ENCODE assay signal across 31 mouse cellular contexts in the genomic region with DNA sequence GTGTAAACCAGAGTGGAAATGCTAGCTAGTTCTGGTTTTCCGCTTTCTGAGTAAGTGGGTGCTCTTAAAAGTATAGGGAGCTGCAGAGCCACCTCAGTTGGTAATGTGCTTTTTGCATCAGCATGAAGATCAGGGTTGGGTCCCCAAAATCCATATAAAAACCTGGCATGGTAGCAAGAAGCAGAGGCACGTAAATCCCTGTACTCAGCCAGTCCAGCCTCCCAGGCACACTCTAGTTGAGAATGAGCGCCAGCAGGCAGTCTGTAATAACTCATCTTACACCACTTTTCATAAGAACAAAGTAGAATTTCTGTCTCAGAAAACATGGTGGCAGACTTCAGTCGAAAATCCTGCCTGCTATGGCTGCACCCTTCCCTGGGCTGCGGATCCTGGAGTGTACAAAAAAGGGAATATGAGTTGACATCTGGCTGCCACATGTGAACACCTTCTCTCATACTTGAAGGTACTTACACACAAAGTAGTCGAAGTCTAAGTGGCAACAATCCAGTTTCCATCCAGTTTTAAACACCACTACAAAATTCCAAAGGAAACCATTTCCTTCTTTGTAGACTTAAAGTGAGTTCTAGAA.
DNase-seq lines count a peak whose midpoint lies in the region; ATAC-seq lines count a peak whose summit lies in the region.
"Had no signal": no experiment of that assay in that cellular context is flagged by ENCODE, and none has a peak within 500 bp of the region (broad histone marks: within the 10 kb centered on the region; RNA-seq: fewer than 3 reads in every experiment).

No protein-coding gene starts in this region.

- peak; percentile 45 for DNase-seq in embryo, embryonic 10.5 days (ENCODE audit: low spot score)
- peak; percentile 17 for DNase-seq in embryo, embryonic 11.5 days (ENCODE audit: low read depth, low spot score)
- peak; percentile 77 for DNase-seq in forelimb bud, embryonic 11.5 days (ENCODE audit: low read depth, low spot score)
- DNase-seq in left cerebral cortex, postnatal 36 days (ENCODE audit: low spot score in 2 of 2): no peak
- no peak for DNase-seq in kidney, adult 8-10 months
- DNase-seq in adrenal gland, adult 18-20 months (ENCODE audit: low spot score in 2 of 2): no peak
- DNase-seq: adrenal gland, adult 8-10 months; cerebellum, adult 8-10 months; cerebellum, postnatal 36 days; forebrain, postnatal 0 days; gastrocnemius, postnatal 10 days; heart, postnatal 14 days; kidney, postnatal 36 days; layer of hippocampus, postnatal 36 days; liver; lung, embryonic 14.5 days; lung, postnatal 14 days; thymus, adult 2 months; thymus, postnatal 36 days had no signal

- no peaks in the 10 kb centered on the region for H3K9me3 ChIP-seq in limb, embryonic 13.5 days
- H3K9me3 ChIP-seq: embryonic facial prominence, embryonic 15.5 days; forebrain, embryonic 12.5 days; hindbrain, embryonic 13.5 days; kidney, embryonic 15.5 days; neural tube, embryonic 12.5 days had no signal

- no peak overlapping the region for H3K9ac ChIP-seq in limb, embryonic 13.5 days
- H3K9ac ChIP-seq: embryonic facial prominence, embryonic 15.5 days; forebrain, embryonic 12.5 days; forebrain, postnatal 0 days; hindbrain, embryonic 13.5 days; kidney, embryonic 15.5 days; liver, embryonic 14.5 days; lung, embryonic 14.5 days; neural tube, embryonic 12.5 days had no signal

- peaks cover 27% of the 10 kb centered on the region for H3K4me1 ChIP-seq in limb, embryonic 13.5 days
- H3K4me1 ChIP-seq: embryonic facial prominence, embryonic 15.5 days; forebrain, embryonic 12.5 days; hindbrain, embryonic 13.5 days; neural tube, embryonic 12.5 days had no signal

- H3K27ac ChIP-seq in limb, embryonic 13.5 days: peak overlapping the region; percentile 83
- H3K27ac ChIP-seq: embryonic facial prominence, embryonic 15.5 days; forebrain, embryonic 12.5 days; hindbrain, embryonic 13.5 days; kidney, embryonic 15.5 days; layer of hippocampus, adult 2 months; liver, embryonic 14.5 days; neural tube, embryonic 12.5 days had no signal

- 20% methylated on average over 6 of the region's 6 CpGs for WGBS in limb, embryonic 13.5 days

- no peaks in the 10 kb centered on the region for H3K27me3 ChIP-seq in limb, embryonic 13.5 days
- H3K27me3 ChIP-seq: embryonic facial prominence, embryonic 15.5 days; forebrain, embryonic 12.5 days; hindbrain, embryonic 13.5 days; kidney, embryonic 15.5 days; neural tube, embryonic 12.5 days had no signal

- no peak overlapping the region for H3K4me3 ChIP-seq in limb, embryonic 13.5 days
- H3K4me3 ChIP-seq: embryonic facial prominence, embryonic 15.5 days; forebrain, embryonic 12.5 days; hindbrain, embryonic 13.5 days; kidney, embryonic 15.5 days; layer of hippocampus, adult 2 months; neural tube, embryonic 12.5 days had no signal

- no peaks in the 10 kb centered on the region for H3K36me3 ChIP-seq in limb, embryonic 13.5 days
- H3K36me3 ChIP-seq: embryonic facial prominence, embryonic 15.5 days; forebrain, embryonic 12.5 days; hindbrain, embryonic 13.5 days; kidney, embryonic 15.5 days; neural tube, embryonic 12.5 days had no signal

- H3K4me2 ChIP-seq in limb, embryonic 13.5 days (replicated peaks): peak overlapping the region; percentile 17
- H3K4me2 ChIP-seq: embryonic facial prominence, embryonic 15.5 days; forebrain, embryonic 12.5 days; hindbrain, embryonic 13.5 days; kidney, embryonic 15.5 days; lung, embryonic 14.5 days; midbrain, embryonic 11.5 days; neural tube, embryonic 12.5 days had no signal

- intact Hi-C loops in left cerebral cortex, postnatal 36 days (cut with DNase I): no loop called here

- peak; percentile 95 for ATAC-seq in limb, embryonic 13.5 days (ENCODE audit: low FRiP score, low read depth)
- ATAC-seq: CD4-positive, CD25-positive, alpha-beta regulatory T cell, adult 4 months; forebrain, postnatal 0 days; intestine, postnatal 0 days; midbrain, embryonic 16.5 days had no signal

Comparison
In these comparisons a context has a peak if more than half of its experiments do, and no peak if none do; other contexts are left out.
1. DNase-seq: peak in embryo, embryonic 10.5 days (single experiment), embryo, embryonic 11.5 days (single experiment) and forelimb bud, embryonic 11.5 days (single experiment); none in left cerebral cortex, postnatal 36 days (0 of 2), kidney, adult 8-10 months (0 of 2) and adrenal gland, adult 18-20 months (0 of 2).